Mouse (Mus musculus): ENCODE data around the gene Acly. TPM values are rescaled to one million over a fixed set of nuclear protein-coding genes. Genes with fewer than 3 reads are reported as not detected.
"Not testable (repeated sequence)": the region's sequence is repeated elsewhere in the genome, so short reads cannot be mapped to it uniquely, and the experiment has no call there.

Acly gene
- polyA plus RNA-seq, 1 experiment from 2014 or later = 76.6 TPM

GRCm38 (mm10) chr11:100540966-100541365 is 13.2 kb upstream of the Acly start:
- Histone ChIP-seq H3K9me3 (replicated peaks; ENCODE audit: control insufficient read depth, low read length) (no peaks in the 10 kb centered on the region), H3K36me3 (ENCODE audit: control insufficient read depth, insufficient read depth, low read length) (no peaks in the 10 kb centered on the region), H3K9ac (ENCODE audit: low read depth, low read length) (no peak overlapping the region), H3K27me3 (ENCODE audit: control insufficient read depth, insufficient read depth, low read length) (no peaks in the 10 kb centered on the region), H3K4me1 (ENCODE audit: control insufficient read depth, insufficient read depth, low read length) (0 out of 2 replicates have a peak, but pooled peaks cover 3% of the 10 kb centered on the region), H3K27ac (ENCODE audit: low read depth, low read length) (no peak overlapping the region), H3K4me3 (ENCODE audit: low read depth, low read length) (no peak overlapping the region), H3K4me2 (no peak overlapping the region)
- no peak for ATAC-seq (replicated peaks; ENCODE audit: insufficient number of reproducible peaks, low FRiP score, low TSS enrichment)
- WGBS (ENCODE audit: insufficient replicate concordance) = 23% methylated on average over 6 of the region's 6 CpGs

DNA sequence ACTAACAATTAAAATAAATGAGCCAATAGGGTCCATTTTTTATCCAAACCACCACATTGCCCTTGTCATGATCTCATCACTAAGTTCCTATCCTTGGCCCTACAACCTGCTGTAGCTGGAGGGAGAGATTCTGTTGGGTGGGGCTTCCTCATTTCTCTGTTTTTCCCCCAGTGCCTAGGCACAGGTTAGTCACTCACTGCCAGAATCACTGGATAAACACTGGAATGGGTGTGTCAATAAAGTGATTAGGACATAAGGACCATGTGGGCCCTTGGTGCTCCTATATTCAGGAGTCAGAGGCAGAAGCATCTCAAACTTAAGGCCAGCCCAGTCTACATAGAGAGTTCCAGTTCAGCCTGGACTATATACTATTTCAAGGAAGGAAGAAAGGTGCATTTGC is 8.7 kb upstream of the Acly start:
- H3K4me3 ChIP-seq (ENCODE audit: low read depth, low read length) = no peak overlapping the region
- H3K9me3 ChIP-seq (replicated peaks; ENCODE audit: control insufficient read depth, low read length) = no peaks in the 10 kb centered on the region
- H3K27ac ChIP-seq (ENCODE audit: low read depth, low read length) = no peak overlapping the region
- H3K4me1 ChIP-seq (ENCODE audit: control insufficient read depth, insufficient read depth, low read length) = 0 out of 2 replicates have a peak, but pooled peaks cover 3% of the 10 kb centered on the region
- no peak overlapping the region for H3K4me2 ChIP-seq
- H3K9ac ChIP-seq (ENCODE audit: low read depth, low read length) = no peak overlapping the region
- H3K36me3 ChIP-seq (ENCODE audit: control insufficient read depth, insufficient read depth, low read length) = no peaks in the 10 kb centered on the region
- H3K27me3 ChIP-seq (ENCODE audit: control insufficient read depth, insufficient read depth, low read length) = no peaks in the 10 kb centered on the region
- no peak for ATAC-seq (replicated peaks; ENCODE audit: insufficient number of reproducible peaks, low FRiP score, low TSS enrichment)

DNA sequence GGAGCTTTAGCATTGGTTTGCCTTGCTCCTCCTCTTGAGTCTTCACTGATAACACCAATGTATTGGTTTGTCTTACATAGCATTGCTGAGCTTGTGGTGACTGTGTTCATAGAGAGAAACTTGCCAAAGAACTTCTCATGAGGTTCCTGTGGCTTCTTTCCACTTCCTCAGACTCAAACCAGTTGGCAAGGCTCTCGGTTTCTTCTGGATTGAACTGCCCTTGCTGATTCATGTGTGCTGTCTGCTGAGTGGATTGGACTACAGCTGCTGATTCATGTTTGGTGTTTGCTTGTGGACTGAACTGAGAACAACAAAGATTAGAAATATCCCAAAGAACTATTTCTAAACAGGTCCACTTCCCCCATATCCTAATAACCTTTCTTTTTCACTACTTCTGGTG is 8.2 kb upstream of the Acly start:
- Histone ChIP-seq H3K36me3 (ENCODE audit: control insufficient read depth, insufficient read depth, low read length) (no peaks in the 10 kb centered on the region), H3K9me3 (replicated peaks; ENCODE audit: control insufficient read depth, low read length) (no peaks in the 10 kb centered on the region), H3K27ac (ENCODE audit: low read depth, low read length) (no peak overlapping the region), H3K4me1 (ENCODE audit: control insufficient read depth, insufficient read depth, low read length) (no peaks in the 10 kb centered on the region), H3K9ac (ENCODE audit: low read depth, low read length) (no peak overlapping the region), H3K4me2 (no peak overlapping the region), H3K4me3 (ENCODE audit: low read depth, low read length) (no peak overlapping the region), H3K27me3 (ENCODE audit: control insufficient read depth, insufficient read depth, low read length) (no peaks in the 10 kb centered on the region)
- 76% methylated on average over 1 of the region's 1 CpGs for WGBS (ENCODE audit: insufficient replicate concordance)
- no peak for ATAC-seq (replicated peaks; ENCODE audit: insufficient number of reproducible peaks, low FRiP score, low TSS enrichment)

GRCm38 (mm10) chr11:100534821-100535220 is 7.0 kb upstream of the Acly start:
- H3K27ac ChIP-seq (ENCODE audit: low read depth, low read length); H3K27me3 ChIP-seq (ENCODE audit: control insufficient read depth, insufficient read depth, low read length); H3K9ac ChIP-seq (ENCODE audit: low read depth, low read length); H3K9me3 ChIP-seq (replicated peaks; ENCODE audit: control insufficient read depth, low read length); H3K4me2 ChIP-seq; H3K4me3 ChIP-seq (ENCODE audit: low read depth, low read length); H3K36me3 ChIP-seq (ENCODE audit: control insufficient read depth, insufficient read depth, low read length); H3K4me1 ChIP-seq (ENCODE audit: control insufficient read depth, insufficient read depth, low read length); ATAC-seq (replicated peaks; ENCODE audit: insufficient number of reproducible peaks, low FRiP score, low TSS enrichment): not testable (repeated sequence)
- 79% methylated on average over 6 of the region's 6 CpGs for WGBS (ENCODE audit: insufficient replicate concordance)

DNA sequence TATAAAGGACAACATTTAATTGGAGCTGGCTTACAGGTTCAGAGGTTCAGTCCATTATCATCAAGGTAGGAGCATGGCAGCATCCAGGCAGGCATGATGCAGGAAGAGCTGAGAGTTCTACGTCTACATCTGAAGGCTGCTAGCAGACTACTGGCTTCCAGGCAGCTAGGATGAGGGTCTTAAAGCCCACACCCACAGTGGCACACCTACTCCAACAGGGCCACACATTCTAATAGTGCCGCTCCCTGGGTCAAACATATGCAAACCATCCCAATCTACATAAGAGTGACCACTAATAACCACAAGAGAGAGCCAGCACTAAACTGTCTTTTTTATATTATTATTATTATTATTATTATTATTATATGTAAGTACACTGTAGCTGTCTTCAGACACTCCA is 6.6 kb upstream of the Acly start:
- not testable (repeated sequence) for H3K9ac ChIP-seq (ENCODE audit: low read depth, low read length); H3K4me1 ChIP-seq (ENCODE audit: control insufficient read depth, insufficient read depth, low read length); H3K27me3 ChIP-seq (ENCODE audit: control insufficient read depth, insufficient read depth, low read length); H3K4me3 ChIP-seq (ENCODE audit: low read depth, low read length); H3K9me3 ChIP-seq (replicated peaks; ENCODE audit: control insufficient read depth, low read length); ATAC-seq (replicated peaks; ENCODE audit: insufficient number of reproducible peaks, low FRiP score, low TSS enrichment); H3K36me3 ChIP-seq (ENCODE audit: control insufficient read depth, insufficient read depth, low read length); H3K4me2 ChIP-seq; H3K27ac ChIP-seq (ENCODE audit: low read depth, low read length)
- 72% methylated on average over 2 of the region's 2 CpGs for WGBS (ENCODE audit: insufficient replicate concordance)

DNA sequence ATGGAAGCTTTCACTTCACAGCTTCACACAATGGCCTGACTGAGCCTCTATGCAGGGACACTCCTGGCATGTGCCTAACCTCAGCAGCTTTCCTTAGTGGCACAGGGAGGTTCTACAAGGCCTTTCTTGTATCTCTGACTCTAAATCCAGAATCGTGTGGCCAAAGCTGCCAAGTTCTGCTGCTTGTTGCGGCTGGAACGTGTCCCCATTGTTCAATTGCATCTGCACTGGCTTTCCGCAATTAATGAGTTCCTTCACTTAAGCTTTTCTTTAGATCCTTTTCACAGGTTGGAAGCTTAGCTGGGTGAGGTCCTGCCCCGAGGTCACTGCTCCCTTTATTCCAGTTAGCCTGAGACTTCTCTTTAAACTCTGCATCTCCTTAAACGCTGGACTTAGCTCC is 6.1 kb upstream of the Acly start:
- no peaks in the 10 kb centered on the region for H3K9me3 ChIP-seq (replicated peaks; ENCODE audit: control insufficient read depth, low read length)
- H3K27ac ChIP-seq (ENCODE audit: low read depth, low read length) = no peak overlapping the region
- H3K36me3 ChIP-seq (ENCODE audit: control insufficient read depth, insufficient read depth, low read length) = no peaks in the 10 kb centered on the region
- no peak overlapping the region for H3K9ac ChIP-seq (ENCODE audit: low read depth, low read length)
- no peak overlapping the region for H3K4me3 ChIP-seq (ENCODE audit: low read depth, low read length)
- H3K4me1 ChIP-seq (ENCODE audit: control insufficient read depth, insufficient read depth, low read length) = no peaks in the 10 kb centered on the region
- no peak for ATAC-seq (replicated peaks; ENCODE audit: insufficient number of reproducible peaks, low FRiP score, low TSS enrichment)
- no peak overlapping the region for H3K4me2 ChIP-seq
- WGBS (ENCODE audit: insufficient replicate concordance) = 79% methylated on average over 6 of the region's 6 CpGs
- H3K27me3 ChIP-seq (ENCODE audit: control insufficient read depth, insufficient read depth, low read length) = no peaks in the 10 kb centered on the region

GRCm38 (mm10) chr11:100528375-100529165 is 770 bp upstream of the Acly start:
- peak overlapping the region; percentile 93 for H3K9ac ChIP-seq (ENCODE audit: low read depth, low read length)
- no peaks in the 10 kb centered on the region for H3K9me3 ChIP-seq (replicated peaks; ENCODE audit: control insufficient read depth, low read length)
- H3K27me3 ChIP-seq (ENCODE audit: control insufficient read depth, insufficient read depth, low read length) = no peaks in the 10 kb centered on the region
- ATAC-seq (replicated peaks; ENCODE audit: insufficient number of reproducible peaks, low FRiP score, low TSS enrichment) = no peak; the same call in 1 of the 2 replicates
- H3K36me3 ChIP-seq (ENCODE audit: control insufficient read depth, insufficient read depth, low read length) = no peaks in the 10 kb centered on the region; the same call in 1 of the 2 replicates
- WGBS (ENCODE audit: insufficient replicate concordance) = 24% methylated on average over 19 of the region's 19 CpGs
- H3K4me3 ChIP-seq (ENCODE audit: low read depth, low read length) = peak overlapping the region; percentile 89
- H3K4me2 ChIP-seq = peak overlapping the region; percentile 92
- peak overlapping the region; percentile 50 for H3K27ac ChIP-seq (ENCODE audit: low read depth, low read length)
- H3K4me1 ChIP-seq (ENCODE audit: control insufficient read depth, insufficient read depth, low read length) = peaks cover 25% of the 10 kb centered on the region

DNA sequence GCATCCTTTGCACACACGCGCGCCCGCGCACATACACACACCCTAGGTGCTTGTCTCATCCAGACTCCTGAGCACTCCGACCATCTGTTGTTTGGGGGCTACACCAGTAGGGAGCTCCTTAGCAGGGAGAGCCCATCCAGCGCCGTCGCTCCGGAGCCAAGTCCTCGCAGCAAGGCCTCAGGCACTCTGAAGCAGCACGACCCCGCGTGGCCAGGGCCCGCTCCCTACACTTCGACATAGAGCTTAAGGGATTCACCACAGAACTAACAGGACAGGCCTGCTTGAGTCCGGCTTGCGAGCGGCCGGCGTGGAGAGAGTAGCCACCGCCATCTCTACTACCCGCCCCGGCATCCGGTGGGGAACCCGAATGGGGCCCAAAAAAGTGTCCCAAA is 738 bp downstream of the Acly start:
- peaks cover 25% of the 10 kb centered on the region for H3K4me1 ChIP-seq (ENCODE audit: control insufficient read depth, insufficient read depth, low read length)
- H3K27me3 ChIP-seq (ENCODE audit: control insufficient read depth, insufficient read depth, low read length) = no peaks in the 10 kb centered on the region
- peak overlapping the region; percentile 93 for H3K9ac ChIP-seq (ENCODE audit: low read depth, low read length)
- H3K27ac ChIP-seq (ENCODE audit: low read depth, low read length) = peak overlapping the region; percentile 78
- no peaks in the 10 kb centered on the region for H3K9me3 ChIP-seq (replicated peaks; ENCODE audit: control insufficient read depth, low read length)
- H3K4me2 ChIP-seq = peak overlapping the region; percentile 92
- peak; percentile 20; the same call in 1 of the 2 replicates for ATAC-seq (replicated peaks; ENCODE audit: insufficient number of reproducible peaks, low FRiP score, low TSS enrichment)
- under 1% methylated on average over 26 of the region's 26 CpGs for WGBS (ENCODE audit: insufficient replicate concordance)
- H3K4me3 ChIP-seq (ENCODE audit: low read depth, low read length) = peak overlapping the region; percentile 89
- peaks cover 13% of the 10 kb centered on the region for H3K36me3 ChIP-seq (ENCODE audit: control insufficient read depth, insufficient read depth, low read length)
